Mouse (Mus musculus) Patski (cell line): ENCODE results near the gene Hsf2bp. TPM values are rescaled to one million over a fixed set of nuclear protein-coding genes. Genes with fewer than 3 reads are reported as not detected.

ENCODE experiments used
- ATAC-seq: fragments of 100-300 bp; one replicate; pipeline ENCODE4 v1.8.0; 2021
- CTCF ChIA-PET: fragments of 350-600 bp; sonication (Branson Sonifier 250); formaldehyde crosslinking; loops from one replicate; lab custom pipeline; 2022; ENCODE audit warnings: inconsistent platforms; lab: Charles Lee
- POLR2A ChIA-PET: fragments of 350-600 bp; sonication (Branson Sonifier 250); formaldehyde crosslinking; loops from one replicate; lab custom pipeline; 2022; ENCODE audit warnings: antibody characterized with exemption, inconsistent platforms; lab: Charles Lee
- DNase-seq: peaks from one replicate; pipeline ENCODE4 v3.0.0-alpha.2; 2011; ENCODE audit warnings: low read depth, low spot score
- H3K27me3 ChIP-seq: fragments of 371-371 bp; one replicate; pipeline ENCODE4 v1.5.1; 2021
- CTCF ChIP-seq: fragments of 100-300 bp; IDR thresholded peaks from one replicate; pipeline ENCODE4 v1.5.1; 2021
- in situ Hi-C: fragments of 300-500 bp; cut with MboI; formaldehyde crosslinking; loops from 3 replicates; pipeline ENCODE4 v1.11.1; 2018; ENCODE audit warnings: low pct_unique_long_range_greater_than_20kb, mixed read lengths
- polyA plus RNA-seq: library from polyadenylated mRNA; unstranded; gene quantifications from one replicate; pipeline ENCODE4 v1.2.3, GENCODE M21; 2021

Gene Hsf2bp
- polyA plus RNA-seq, 1 experiment from 2014 or later: 0.64 TPM

DNA sequence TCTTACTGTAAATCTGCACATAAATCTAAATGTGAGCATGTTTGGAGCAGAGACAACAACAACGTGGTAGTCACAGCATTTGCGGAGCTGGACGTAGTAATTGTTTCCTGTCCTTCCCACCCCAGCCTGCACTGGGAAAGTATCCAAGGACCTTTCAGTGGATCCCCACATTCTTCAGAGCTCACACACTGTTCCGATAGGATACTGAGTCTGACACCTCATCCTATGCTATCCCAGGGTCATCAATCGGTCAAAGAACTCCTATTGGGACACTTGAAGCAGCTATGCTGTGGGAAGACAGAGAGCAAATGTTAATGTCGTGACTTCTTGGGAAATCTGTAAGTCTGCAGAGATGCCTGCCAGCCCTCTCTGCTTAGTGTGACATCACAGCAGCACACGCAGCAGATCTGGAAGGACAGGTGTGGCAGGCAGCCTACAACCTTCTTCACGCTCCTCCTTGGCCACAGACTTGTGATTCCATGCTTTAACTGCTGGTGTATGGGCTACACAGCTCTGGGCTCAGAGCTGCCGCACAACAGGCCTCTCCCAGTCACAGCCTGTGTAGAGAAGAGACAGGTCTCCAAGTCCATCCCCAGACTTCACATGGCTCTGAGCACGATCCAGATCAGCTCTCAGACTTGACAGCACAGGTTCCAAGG is 92.1 kb downstream of the Hsf2bp start:
- ChIA-PET POLR2A (no interaction called here), CTCF (interaction anchor here (0.7 to 2.1 kb wide), 5 partner anchors 14 to 39 kb away, joined by 3 to 4 read pairs (median 3); no protein-coding TSS in a partner anchor)
- in situ Hi-C loops: no loop called here
- no peaks in the 10 kb centered on the region for H3K27me3 ChIP-seq
- no peak for TF ChIP-seq CTCF
- no peak for ATAC-seq
- no peak for DNase-seq

DNA sequence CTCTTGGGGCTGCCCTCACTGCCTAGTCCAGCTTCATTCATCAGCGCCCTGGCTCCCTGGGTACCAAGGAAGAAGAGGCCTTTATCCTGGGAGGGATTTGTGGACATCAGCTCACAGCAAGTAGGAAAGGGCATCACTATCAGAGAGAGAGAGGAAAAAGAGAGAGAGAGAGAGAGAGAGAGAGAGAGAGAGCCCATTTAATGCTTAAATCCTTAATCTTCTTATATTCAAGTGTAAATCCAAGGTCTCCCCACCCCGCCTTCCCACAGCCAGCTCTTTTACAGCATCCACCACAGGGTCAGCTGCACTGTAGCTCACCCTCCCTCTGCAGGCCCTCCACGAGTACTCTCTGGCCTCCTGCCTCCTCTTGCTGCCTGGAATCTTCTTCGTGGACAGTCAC is 94.5 kb downstream of the Hsf2bp start:
- no peak for DNase-seq
- ChIA-PET CTCF (interaction anchor here (0.9 to 1.2 kb wide), 2 partner anchors 10 to 23 kb away, joined by 4 to 5 read pairs; no protein-coding TSS in a partner anchor), POLR2A (interaction anchor here (0.6 to 1.3 kb wide), 2 partner anchors 76 to 87 kb away, joined by 3 read pairs; partner anchors contain the start of gene Sik1)
- ATAC-seq: no peak
- no peak for TF ChIP-seq CTCF
- in situ Hi-C loops: no loop called here
- H3K27me3 ChIP-seq: no peaks in the 10 kb centered on the region

DNA sequence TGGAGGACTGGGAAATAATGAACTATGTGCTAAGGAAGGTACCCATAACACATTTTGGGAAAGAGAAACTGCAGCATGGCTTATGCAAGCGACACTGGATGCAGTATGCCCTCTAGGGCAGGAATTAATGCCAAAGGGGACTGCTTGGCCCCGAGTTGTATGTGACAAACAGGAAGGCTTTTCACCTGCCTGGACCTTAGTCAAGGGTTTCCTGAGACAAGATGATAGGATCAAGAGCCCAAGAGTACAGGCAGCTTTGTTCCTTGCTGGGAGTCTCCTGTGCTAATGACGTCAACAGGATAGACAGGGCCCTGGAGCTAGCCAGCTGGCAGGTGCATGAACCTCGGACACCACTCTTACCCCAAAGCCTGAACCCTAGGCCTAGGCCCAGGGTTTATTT is 95.5 kb downstream of the Hsf2bp start:
- TF ChIP-seq CTCF: no peak
- CTCF ChIA-PET: no interaction called here
- in situ Hi-C loops: no loop called here
- DNase-seq: no peak
- ATAC-seq: no peak
- H3K27me3 ChIP-seq: no peaks in the 10 kb centered on the region
- POLR2A ChIA-PET: no interaction called here

DNA sequence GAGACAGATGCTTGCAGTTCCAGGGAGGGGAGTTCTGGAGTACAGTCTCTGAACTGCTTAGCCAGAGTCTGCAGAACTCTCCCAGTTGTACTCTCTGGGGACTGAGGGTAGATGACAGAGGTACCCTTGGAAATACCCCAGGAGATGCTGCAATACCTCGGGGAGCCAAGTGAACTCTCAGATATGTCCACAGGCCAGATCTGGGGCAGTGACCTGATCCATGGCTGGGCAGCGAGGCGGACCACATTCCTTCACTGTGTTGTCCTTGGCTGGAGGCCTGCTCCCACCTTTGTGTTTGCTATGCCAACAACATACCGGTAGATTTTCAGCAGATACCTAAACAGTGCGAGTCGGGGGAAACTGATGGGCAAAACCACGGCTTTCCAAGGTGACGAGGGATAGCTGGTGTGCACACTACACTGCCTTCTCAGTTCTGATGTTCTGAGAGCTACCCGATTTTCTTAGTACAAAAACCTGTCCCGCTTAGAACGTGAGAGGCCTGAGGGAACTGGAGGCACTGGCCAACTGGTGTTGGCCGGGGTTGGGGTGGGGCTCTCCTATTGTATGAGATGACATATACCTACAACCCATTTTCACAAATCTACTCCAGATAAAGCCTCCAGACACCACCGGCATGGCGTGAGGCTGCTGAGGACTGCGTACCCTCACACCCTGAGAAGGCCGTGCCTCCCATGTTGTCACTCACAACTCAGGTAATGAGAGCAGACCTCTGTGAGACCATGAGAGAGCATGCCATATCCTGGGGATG is 96.7 kb downstream of the Hsf2bp start:
- H3K27me3 ChIP-seq: no peaks in the 10 kb centered on the region
- in situ Hi-C loops: no loop called here
- ChIA-PET CTCF (interaction anchor here (1.0 to 1.3 kb wide), 3 partner anchors 10 to 63 kb away, joined by 3 read pairs; no protein-coding TSS in a partner anchor), POLR2A (interaction anchor here (0.6 kb wide), 2 partner anchors 27 to 48 kb away, joined by 3 read pairs; no protein-coding TSS in a partner anchor)
- TF ChIP-seq CTCF: no peak
- no peak for DNase-seq
- ATAC-seq: peak; percentile 64

DNA sequence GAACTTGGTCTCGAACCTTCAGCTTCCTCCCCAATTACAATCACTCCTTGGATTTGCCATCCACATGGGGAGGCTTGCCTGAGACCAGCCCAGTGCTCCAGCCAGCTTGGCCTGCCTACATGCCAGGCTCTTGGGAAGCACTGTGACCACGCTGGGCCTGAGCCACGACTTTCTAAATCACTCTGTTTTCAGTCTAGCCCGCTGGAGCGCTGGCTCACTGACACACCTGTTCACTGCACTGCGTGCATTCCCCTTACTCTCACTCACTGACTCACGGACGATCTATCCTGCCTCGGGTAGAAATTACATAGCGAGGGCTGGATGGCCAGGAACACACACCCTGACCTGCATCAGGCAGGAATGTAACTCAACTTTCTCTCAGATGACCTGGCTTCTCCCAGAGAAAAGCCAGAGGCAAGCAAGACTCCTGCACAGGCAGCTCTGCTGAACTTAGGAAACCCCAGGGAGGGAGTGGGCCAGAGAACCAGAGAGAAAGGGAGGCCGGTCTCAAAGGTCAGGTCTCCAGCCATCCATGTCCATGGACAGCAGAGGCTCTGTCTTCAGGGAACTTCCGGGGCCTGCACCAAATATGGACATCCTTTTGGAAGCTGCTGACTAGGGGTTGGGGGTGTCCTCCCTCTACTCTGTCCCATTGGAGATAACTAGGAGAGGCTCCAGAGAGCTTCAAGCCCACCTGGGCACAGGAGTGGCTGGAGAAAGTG is 97.4 kb downstream of the Hsf2bp start:
- ChIA-PET CTCF (interaction anchor here (0.6 to 1.0 kb wide), 3 partner anchors 26 to 86 kb away, joined by 3 read pairs; no protein-coding TSS in a partner anchor), POLR2A (interaction anchor here (0.6 kb wide), 2 partner anchors 27 to 48 kb away, joined by 3 read pairs; no protein-coding TSS in a partner anchor)
- in situ Hi-C loops: no loop called here
- DNase-seq: no peak
- H3K27me3 ChIP-seq: no peaks in the 10 kb centered on the region
- peak; percentile 66 for ATAC-seq
- TF ChIP-seq CTCF: no peak

DNA sequence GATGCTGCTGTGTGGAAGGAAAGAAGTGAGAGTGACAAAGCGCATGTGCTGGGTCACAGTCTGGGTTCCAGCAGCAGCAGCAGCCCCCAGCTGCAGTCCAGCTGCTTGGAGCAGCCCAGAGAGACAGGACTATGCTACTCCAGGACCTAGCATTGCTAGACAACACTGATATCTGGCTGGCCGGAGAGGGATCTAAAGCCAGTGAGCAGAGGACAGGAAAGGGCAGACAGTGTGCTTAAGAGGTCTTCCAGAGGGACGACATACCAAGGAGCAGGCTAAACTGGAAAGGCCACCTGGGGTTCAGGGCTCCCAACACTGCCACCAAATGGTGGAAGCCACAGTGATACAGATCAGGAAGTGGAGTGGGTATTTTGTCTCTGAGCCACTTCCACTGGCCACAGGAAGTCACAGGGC is 99.0 kb downstream of the Hsf2bp start:
- no peaks in the 10 kb centered on the region for H3K27me3 ChIP-seq
- in situ Hi-C loops: no loop called here
- POLR2A ChIA-PET: no interaction called here
- no peak for ATAC-seq
- no peak for TF ChIP-seq CTCF
- no peak for DNase-seq
- CTCF ChIA-PET: interaction anchor here (1.2 kb wide), 1 partner anchor 11 kb away, joined by 3 read pairs; no protein-coding TSS in a partner anchor

DNA sequence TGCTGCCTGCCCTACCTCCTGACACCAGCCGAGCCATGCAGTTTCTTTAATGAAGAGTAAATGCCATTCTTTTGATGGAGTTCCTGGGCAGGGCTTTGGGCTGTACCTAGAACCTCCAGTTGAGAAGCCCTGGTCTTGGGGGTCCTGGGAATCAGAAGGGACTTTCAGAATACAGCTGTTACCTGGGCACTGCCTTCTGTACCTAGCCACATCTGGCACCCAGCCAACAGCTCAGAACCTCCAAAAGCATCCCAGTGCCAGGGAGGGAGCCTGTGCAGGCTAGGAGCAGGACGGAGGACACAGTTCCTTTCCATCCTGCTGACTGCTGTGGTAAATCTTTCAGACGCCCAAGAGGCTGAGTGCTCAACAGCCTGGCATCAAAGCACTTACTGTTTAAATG is 100.3 kb downstream of the Hsf2bp start:
- H3K27me3 ChIP-seq: no peaks in the 10 kb centered on the region
- DNase-seq (no peak), ATAC-seq (no peak)
- in situ Hi-C loops: no loop called here
- ChIA-PET CTCF (interaction anchor here (1.2 kb wide), 1 partner anchor 10 kb away, joined by 3 read pairs; no protein-coding TSS in a partner anchor), POLR2A (no interaction called here)
- no peak for TF ChIP-seq CTCF

DNA sequence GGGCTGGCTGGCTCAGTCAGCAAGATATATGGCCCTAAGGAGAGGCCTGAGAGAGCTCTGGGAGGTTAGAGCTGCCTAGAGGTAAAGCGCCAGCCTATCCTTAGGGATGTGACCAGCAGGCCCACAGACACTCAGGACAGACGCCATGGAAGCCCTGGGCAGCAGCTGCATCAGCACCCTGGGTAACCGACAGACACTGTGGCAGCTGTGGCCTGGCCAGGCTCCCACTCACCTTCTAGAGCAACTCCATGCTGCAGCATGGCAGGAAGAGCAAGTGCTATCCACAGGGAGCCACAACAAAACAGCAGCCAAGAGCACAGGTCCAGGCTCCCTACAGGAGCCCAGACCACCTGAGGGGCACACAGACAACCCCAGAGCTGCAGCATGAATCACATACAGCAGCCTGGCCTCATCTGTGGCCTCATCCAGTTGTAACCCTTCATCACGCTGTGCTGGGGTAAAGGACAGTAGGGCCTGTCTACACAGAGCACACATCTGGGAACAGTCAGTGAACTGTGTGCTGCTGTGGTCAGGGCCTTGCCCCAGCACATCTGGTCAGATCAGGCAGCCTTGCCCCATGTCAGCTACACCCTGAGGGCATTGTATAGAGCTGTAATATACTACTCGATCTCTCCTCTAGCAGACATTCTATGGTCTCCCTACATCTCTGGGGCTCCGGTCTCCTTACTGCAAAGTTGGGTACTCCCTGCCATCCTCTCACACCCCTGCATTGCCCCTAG is 100.9 kb downstream of the Hsf2bp start:
- ChIA-PET POLR2A (no interaction called here), CTCF (no interaction called here)
- no peak for DNase-seq
- no peaks in the 10 kb centered on the region for H3K27me3 ChIP-seq
- ATAC-seq: no peak
- no peak for TF ChIP-seq CTCF
- in situ Hi-C loops: no loop called here

DNA sequence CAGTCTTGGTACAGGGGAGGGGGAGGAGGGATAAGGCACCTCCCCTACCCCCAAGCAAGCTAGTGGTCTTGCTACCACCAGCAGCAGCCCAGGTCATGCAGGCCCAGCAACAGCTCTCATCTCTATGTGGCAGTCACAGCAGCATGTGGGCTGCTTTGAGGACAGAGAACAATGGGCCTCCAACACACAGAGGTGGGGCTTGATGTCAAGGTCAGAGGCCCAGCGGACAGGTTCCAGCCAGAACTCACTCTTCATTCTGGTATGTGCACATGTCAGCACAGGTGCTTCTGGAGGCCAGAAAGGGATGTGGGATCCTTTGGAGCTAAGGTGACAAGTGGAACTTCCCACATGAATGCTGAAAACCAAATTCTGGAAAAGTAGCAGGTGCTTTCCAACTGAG is 102.2 kb downstream of the Hsf2bp start:
- in situ Hi-C loops: loop anchor here (5.0 kb wide), 1 partner anchor 88 kb away; no protein-coding TSS in a partner anchor
- H3K27me3 ChIP-seq: no peaks in the 10 kb centered on the region
- POLR2A ChIA-PET: no interaction called here
- ATAC-seq (no peak), DNase-seq (no peak)
- no peak for TF ChIP-seq CTCF
- CTCF ChIA-PET: interaction anchor here (1.2 kb wide), 1 partner anchor 146 kb away, joined by 3 read pairs; no protein-coding TSS in a partner anchor
